Mouse (Mus musculus) intestine, postnatal 0 days (tissue): ENCODE data around the gene Olfr466. TPM values are rescaled to one million over a fixed set of nuclear protein-coding genes. Genes with fewer than 3 reads are reported as not detected.
A peak's percentile ranks its signal among the peaks of the same experiment; 100 is the strongest.

Experiments used
- ATAC-seq: fragments of 200-750 bp; cut with Nextera tagmentation; 2 replicates; pipeline ENCODE4 v1.8.0; 2017; ENCODE audit warnings: mild to moderate bottlenecking, moderate TSS enrichment, moderate library complexity
- H3K27ac ChIP-seq: fragments of 300-500 bp; sonication (generic); 2 replicates; pipeline ENCODE4 v1.5.1; 2014; ENCODE audit warnings: mild to moderate bottlenecking, low read depth, low read length, moderate library complexity
- H3K27me3 ChIP-seq: fragments of 300-500 bp; sonication (generic); replicated peaks from 2 replicates; pipeline ENCODE4 v1.6.1; 2014; ENCODE audit warnings: low read length, mixed read lengths; ENCODE audit not compliant: control insufficient read depth, insufficient read depth
- H3K36me3 ChIP-seq: fragments of 300-500 bp; sonication (generic); 2 replicates; pipeline ENCODE4 v1.6.1; 2014; ENCODE audit warnings: mild to moderate bottlenecking, moderate library complexity; ENCODE audit not compliant: control insufficient read depth, insufficient read depth
- H3K4me1 ChIP-seq: fragments of 300-500 bp; sonication (generic); replicated peaks from 2 replicates; pipeline ENCODE4 v1.6.1; 2014; ENCODE audit warnings: antibody characterized with exemption, low read length, mixed read lengths; ENCODE audit not compliant: control insufficient read depth, insufficient read depth
- H3K4me2 ChIP-seq: fragments of 300-500 bp; sonication (generic); replicated peaks from 2 replicates; pipeline ENCODE4 v1.6.1; 2014; ENCODE audit warnings: low read depth, mild to moderate bottlenecking, moderate library complexity
- H3K4me3 ChIP-seq: fragments of 300-500 bp; sonication (generic); 2 replicates; pipeline ENCODE4 v1.5.1; 2014; ENCODE audit warnings: low read depth, low read length
- H3K9ac ChIP-seq: fragments of 300-500 bp; sonication (generic); 2 replicates; pipeline ENCODE4 v1.6.1; 2014; ENCODE audit warnings: mild to moderate bottlenecking, low read depth, low read length
- H3K9me3 ChIP-seq: fragments of 300-500 bp; sonication (generic); 2 replicates; pipeline ENCODE4 v1.6.1; 2016; ENCODE audit warnings: mixed run types; ENCODE audit not compliant: control insufficient read depth
- CTCF ChIP-seq: sonication (generic); IDR thresholded peaks from 2 replicates; pipeline ENCODE4 v1.5.1; 2016; ENCODE audit warnings: low read depth, mild to moderate bottlenecking, control low read depth, antibody characterized with exemption, moderate library complexity
- WGBS: fragments of 180-500 bp; shearing (Covaris S2); extraction: QIAGEN DNeasy Blood & Tissue Kit; methylation state at CpG from one replicate; pipeline ENCODE4 v1.1.7; 2014; 5-methylcytosine and 5-hydroxymethylcytosine counted together
- polyA plus RNA-seq: library from polyadenylated mRNA; unstranded; fragments of >200 nt; fragmentation: Nextera tagmentation; extraction: Ambion mirVana; gene quantifications from 2 replicates; pipeline ENCODE4 v1.2.1, GENCODE M21; 2015

Gene Olfr466
- polyA plus RNA-seq, 1 experiment from 2014 or later: not detected

GRCm38 (mm10) chr13:65120984-65121383 is 29.1 kb upstream of the Olfr466 start:
- no peak for TF ChIP-seq CTCF
- H3K4me1 ChIP-seq: no peaks in the 10 kb centered on the region
- no peaks in the 10 kb centered on the region for H3K27me3 ChIP-seq
- H3K4me2 ChIP-seq: no peak overlapping the region
- ATAC-seq: no peak
- no peak overlapping the region for H3K9ac ChIP-seq
- H3K36me3 ChIP-seq: no peaks in the 10 kb centered on the region
- H3K4me3 ChIP-seq: no peak overlapping the region
- H3K9me3 ChIP-seq: no peaks in the 10 kb centered on the region
- whole genome bisulfite sequencing: 56% methylated on average over 3 of the region's 3 CpGs
- no peak overlapping the region for H3K27ac ChIP-seq

- H3K9ac ChIP-seq: no peak overlapping the region
- 83% methylated on average over 1 of the region's 1 CpGs for WGBS
- no peak for ATAC-seq
- no peak for TF ChIP-seq CTCF
- H3K27ac ChIP-seq: no peak overlapping the region
- H3K4me2 ChIP-seq: no peak overlapping the region
- H3K36me3 ChIP-seq: no peaks in the 10 kb centered on the region
- H3K4me3 ChIP-seq: no peak overlapping the region
- no peaks in the 10 kb centered on the region for H3K9me3 ChIP-seq
- no peaks in the 10 kb centered on the region for H3K4me1 ChIP-seq
- no peaks in the 10 kb centered on the region for H3K27me3 ChIP-seq
Observed at GRCm38 (mm10) chr13:65122111-65122510, 27.9 kb upstream of the Olfr466 start.

DNA sequence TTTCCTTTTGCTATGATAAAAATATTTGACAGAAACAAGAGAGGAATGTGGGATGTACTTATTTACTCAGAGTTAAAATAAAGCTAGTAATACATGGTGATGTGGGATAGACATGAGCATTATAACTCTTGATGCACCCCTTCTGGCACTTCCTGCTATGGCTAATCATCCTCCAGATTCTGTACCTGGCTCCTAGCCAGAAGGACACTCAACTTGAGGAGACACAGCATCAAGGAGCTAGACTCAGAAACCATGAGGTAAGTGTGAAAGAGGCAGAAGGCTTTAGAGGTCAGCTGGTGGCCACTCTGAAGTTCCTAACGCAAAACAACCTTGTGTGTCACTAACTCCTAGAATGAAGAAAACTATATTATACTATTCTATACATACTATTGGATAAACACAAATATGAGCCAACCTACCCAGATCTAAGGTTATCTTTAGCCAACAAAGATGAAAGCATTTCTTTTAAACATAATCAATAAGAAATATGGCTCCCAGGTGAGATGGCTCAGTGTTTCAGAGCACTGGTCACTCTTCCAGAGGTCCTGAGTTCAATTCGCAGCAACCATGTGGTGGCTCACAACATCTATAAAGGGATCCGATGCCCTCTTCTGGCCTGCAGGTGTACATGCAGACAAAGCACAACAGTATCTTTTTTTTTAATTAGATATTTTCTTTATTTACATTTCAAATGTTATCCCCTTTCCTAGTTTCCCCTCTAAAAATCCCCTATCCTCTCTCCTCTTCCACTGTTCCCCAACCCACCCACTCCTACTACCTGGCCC is 22.8 kb upstream of the Olfr466 start:
- no peaks in the 10 kb centered on the region for H3K27me3 ChIP-seq
- H3K9me3 ChIP-seq: no peaks in the 10 kb centered on the region
- no peak overlapping the region for H3K4me2 ChIP-seq
- no peaks in the 10 kb centered on the region for H3K36me3 ChIP-seq
- WGBS: 62% methylated on average over 3 of the region's 3 CpGs
- no peak for ATAC-seq
- H3K4me3 ChIP-seq: no peak overlapping the region
- peak; percentile 48 for TF ChIP-seq CTCF
- H3K27ac ChIP-seq: no peak overlapping the region
- H3K9ac ChIP-seq: no peak overlapping the region
- no peaks in the 10 kb centered on the region for H3K4me1 ChIP-seq

GRCm38 (mm10) chr13:65137789-65138188 is 12.3 kb upstream of the Olfr466 start, which contains the start of gene Olfr465-ps1:
Gene Olfr465-ps1 (plus strand): TSS chr13:65138089.
- H3K4me2 ChIP-seq: no peak within 1 kb of the TSS
- WGBS: 80% methylated on average over 4 of the region's 4 CpGs
- H3K9ac ChIP-seq: no peak within 1 kb of the TSS
- H3K27me3 ChIP-seq: no peaks in the 10 kb centered on the region
- no peaks in the 10 kb centered on the region for H3K36me3 ChIP-seq
- no peak for TF ChIP-seq CTCF
- no peaks in the 10 kb centered on the region for H3K9me3 ChIP-seq
- no peak for ATAC-seq
- H3K27ac ChIP-seq: no peak within 1 kb of the TSS
- H3K4me3 ChIP-seq: no peak within 1 kb of the TSS
- no peaks in the 10 kb centered on the region for H3K4me1 ChIP-seq

DNA sequence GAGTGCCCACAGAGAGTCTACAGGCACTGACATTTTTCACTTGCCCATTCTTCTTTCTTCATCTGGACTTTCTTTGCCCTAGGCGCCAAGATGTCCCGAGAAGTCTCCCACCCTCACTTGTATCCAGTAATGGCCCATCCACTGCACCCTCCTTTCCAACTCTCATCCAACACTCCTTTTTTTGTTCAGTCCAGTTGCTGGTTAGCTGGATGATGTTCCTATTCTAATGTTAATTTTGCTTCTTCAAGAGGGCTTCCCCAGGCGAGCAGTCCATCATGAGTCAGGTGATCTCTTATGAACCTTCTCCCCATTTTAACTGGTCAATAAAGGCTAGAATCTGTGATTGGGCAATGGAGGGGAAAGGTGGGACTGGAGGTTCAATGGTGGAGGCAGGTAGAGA is 24.1 kb downstream of the Olfr466 start:
- no peak overlapping the region for H3K9ac ChIP-seq
- H3K27me3 ChIP-seq: no peaks in the 10 kb centered on the region
- H3K36me3 ChIP-seq: no peaks in the 10 kb centered on the region
- H3K4me2 ChIP-seq: no peak overlapping the region
- H3K4me3 ChIP-seq: no peak overlapping the region
- no peaks in the 10 kb centered on the region for H3K9me3 ChIP-seq
- no peak for ATAC-seq
- no peak for TF ChIP-seq CTCF
- H3K4me1 ChIP-seq: no peaks in the 10 kb centered on the region
- WGBS: 83% methylated on average over 3 of the region's 3 CpGs
- H3K27ac ChIP-seq: no peak overlapping the region

DNA sequence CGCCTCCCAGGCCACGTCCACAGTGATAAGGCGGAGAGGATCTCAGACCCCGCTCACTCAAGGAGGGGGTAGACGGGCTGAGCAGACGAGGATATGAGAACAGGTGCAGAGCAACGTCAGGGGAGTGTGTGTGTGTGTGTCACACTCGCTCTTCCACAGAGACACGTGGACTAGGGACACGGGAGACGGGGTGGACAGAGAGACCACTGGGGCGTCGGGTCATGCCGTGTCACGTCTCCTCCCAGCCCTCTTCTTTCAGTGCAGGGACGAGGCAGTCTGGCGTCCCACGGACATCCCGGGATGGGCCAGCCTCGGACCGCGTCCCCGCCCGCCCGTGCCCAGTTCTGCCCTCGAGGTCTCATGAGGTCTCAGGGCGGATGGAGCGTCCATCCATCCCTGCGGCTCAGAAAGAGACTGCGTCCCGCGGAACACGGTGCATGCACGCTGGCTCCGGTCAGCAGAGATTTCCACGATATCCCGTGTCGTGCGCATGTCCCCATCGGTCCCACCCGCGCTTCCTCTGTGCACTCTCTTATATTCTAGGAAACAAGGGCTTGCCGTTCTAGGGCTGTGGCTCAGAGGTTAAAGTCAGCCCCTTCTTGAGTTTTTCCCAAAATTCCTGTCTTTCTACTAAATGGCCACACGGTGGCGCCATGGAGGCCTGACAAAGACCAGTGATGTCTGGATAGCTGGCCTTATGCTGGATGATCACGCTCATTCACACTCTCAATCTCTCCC is 25.9 kb downstream of the Olfr466 start:
- peak; percentile 78 for TF ChIP-seq CTCF
- WGBS: 18% methylated on average over 46 of the region's 46 CpGs
- Histone ChIP-seq H3K4me1 (no peaks in the 10 kb centered on the region), H3K9me3 (no peaks in the 10 kb centered on the region), H3K4me2 (peak overlapping the region; percentile 56), H3K4me3 (peak overlapping the region; percentile 11; the same call in 1 of the 2 replicates), H3K27ac (no peak overlapping the region), H3K9ac (no peak overlapping the region), H3K27me3 (no peaks in the 10 kb centered on the region), H3K36me3 (no peaks in the 10 kb centered on the region)
- 0 out of 2 replicates have a peak, but pooled peaks have one; percentile 16 for ATAC-seq
